Mouse (Mus musculus) MEL (cell line): ENCODE measurements around the gene Eef1g. TPM values are rescaled to one million over a fixed set of nuclear protein-coding genes. Genes with fewer than 3 reads are reported as not detected.
A peak's percentile ranks its signal among the peaks of the same experiment; 100 is the strongest.

Source experiments
- DNase-seq: peaks from one replicate; pipeline ENCODE4 v3.0.0; 2011; ENCODE audit warnings: low read depth, low spot score
- H3K27ac ChIP-seq: 2 replicates; pipeline ENCODE4 v1.5.1; 2012; ENCODE audit warnings: low read depth, mild to moderate bottlenecking, control low read depth, low read length, moderate library complexity; ENCODE audit not compliant: control insufficient read depth
- H3K27me3 ChIP-seq, 2 experiments: fragments of 150-350 bp in 1 of 2; sonication (generic) in 1 of 2; 2 replicates each; pipeline ENCODE4 v1.6.1; 2012; ENCODE audit warnings: low read length in 2 of 2, mild to moderate bottlenecking in 2 of 2, improper control_type of control experiment in 1 of 2, moderate library complexity in 1 of 2; ENCODE audit not compliant: insufficient read depth in 2 of 2, control insufficient read depth in 1 of 2
- H3K36me3 ChIP-seq, 2 experiments: 2 replicates each; pipeline ENCODE4 v1.6.1; 2012 to 2014; ENCODE audit warnings: low read length in 2 of 2, improper control_type of control experiment in 1 of 2, inconsistent platforms in 1 of 2, mild to moderate bottlenecking in 1 of 2; ENCODE audit not compliant: insufficient read depth in 2 of 2, control insufficient read depth in 1 of 2
- H3K4me1 ChIP-seq, 2 experiments: fragments of 150-350 bp in 1 of 2; sonication (generic) in 1 of 2; 2 replicates each; pipeline ENCODE4 v1.6.1; 2012; ENCODE audit warnings: low read length in 2 of 2, improper control_type of control experiment in 1 of 2, mild to moderate bottlenecking in 1 of 2; ENCODE audit not compliant: insufficient read depth in 2 of 2, control insufficient read depth in 1 of 2
- H3K4me3 ChIP-seq, 2 experiments: fragments of 150-350 bp in 1 of 2; sonication (generic) in 1 of 2; 2 replicates each; pipeline ENCODE4 v1.5.1; 2012; ENCODE audit warnings: low read depth in 2 of 2, low read length in 2 of 2, mild to moderate bottlenecking in 2 of 2, moderate library complexity in 2 of 2, control low read depth in 1 of 2, improper control_type of control experiment in 1 of 2; ENCODE audit not compliant: control insufficient read depth in 1 of 2, insufficient read depth in 1 of 2
- H3K79me2 ChIP-seq: 2 replicates; pipeline ENCODE4 v1.6.1; 2012; ENCODE audit warnings: mild to moderate bottlenecking, low read length, moderate library complexity; ENCODE audit not compliant: control insufficient read depth, poor library complexity, insufficient read depth
- H3K9ac ChIP-seq: 2 replicates; pipeline ENCODE4 v1.6.1; 2012; ENCODE audit warnings: low read depth, mild to moderate bottlenecking, control low read depth, low read length, moderate library complexity; ENCODE audit not compliant: control insufficient read depth, poor library complexity, severe bottlenecking
- H3K9me3 ChIP-seq: fragments of 150-350 bp; sonication (generic); replicated peaks from 2 replicates; pipeline ENCODE4 v1.6.1; 2012; ENCODE audit warnings: mild to moderate bottlenecking, low read length, improper control_type of control experiment, moderate library complexity; ENCODE audit not compliant: insufficient read depth
- BHLHE40 ChIP-seq: IDR thresholded peaks from 2 replicates; pipeline ENCODE4 v1.6.1; 2012; ENCODE audit warnings: low read depth, mild to moderate bottlenecking, inconsistent platforms, low read length, improper control_type of control experiment, borderline replicate concordance
- CHD2 ChIP-seq: IDR thresholded peaks from 2 replicates; pipeline ENCODE4 v1.6.1; 2011; ENCODE audit warnings: low read length, improper control_type of control experiment
- CTCF ChIP-seq, 3 experiments: IDR thresholded peaks in 2 of 3; conservative IDR thresholded peaks in 1 of 3; 2 replicates each; pipeline ENCODE4 v1.5.1; 2011 to 2012; ENCODE audit warnings: low read length in 3 of 3, low read depth in 2 of 3, mild to moderate bottlenecking in 2 of 3, improper control_type of control experiment in 1 of 3, inconsistent platforms in 1 of 3, mixed read lengths in 1 of 3, moderate library complexity in 1 of 3; ENCODE audit not compliant: control insufficient read depth in 1 of 3, insufficient read depth in 1 of 3, poor library complexity in 1 of 3, severe bottlenecking in 1 of 3
- ETS1 ChIP-seq: IDR thresholded peaks from 2 replicates; pipeline ENCODE4 v1.6.1; 2012; ENCODE audit warnings: low read depth, mild to moderate bottlenecking, inconsistent platforms, low read length, improper control_type of control experiment, moderate library complexity
- GABPA ChIP-seq: IDR thresholded peaks from 2 replicates; pipeline ENCODE4 v1.6.1; 2012; ENCODE audit warnings: low read depth, mild to moderate bottlenecking, inconsistent platforms, low read length, improper control_type of control experiment, moderate library complexity
- JUND ChIP-seq: IDR thresholded peaks from 2 replicates; pipeline ENCODE4 v1.6.1; 2011; ENCODE audit warnings: low read depth, mild to moderate bottlenecking, improper control_type of control experiment, low read length
- MAZ ChIP-seq: IDR thresholded peaks from 2 replicates; pipeline ENCODE4 v1.6.1; 2012; ENCODE audit warnings: low read depth, mild to moderate bottlenecking, inconsistent platforms, low read length, improper control_type of control experiment
- MXI1 ChIP-seq: IDR thresholded peaks from 2 replicates; pipeline ENCODE4 v1.6.1; 2011; ENCODE audit warnings: mild to moderate bottlenecking, low read depth, low read length, improper control_type of control experiment
- MYC ChIP-seq: IDR thresholded peaks from 2 replicates; pipeline ENCODE4 v1.6.1; 2011; ENCODE audit warnings: low read depth, mild to moderate bottlenecking, low read length, improper control_type of control experiment, moderate library complexity
- RCOR1 ChIP-seq: IDR thresholded peaks from 2 replicates; pipeline ENCODE4 v1.6.1; 2012; ENCODE audit warnings: low read depth, mild to moderate bottlenecking, inconsistent platforms, low read length, improper control_type of control experiment
- SIN3A ChIP-seq: IDR thresholded peaks from 2 replicates; pipeline ENCODE4 v1.6.1; 2012; ENCODE audit warnings: low read length, improper control_type of control experiment, inconsistent platforms
- UBTF ChIP-seq: IDR thresholded peaks from 2 replicates; pipeline ENCODE4 v1.6.1; 2012; ENCODE audit warnings: low read depth, mild to moderate bottlenecking, inconsistent platforms, low read length, improper control_type of control experiment, moderate library complexity, borderline replicate concordance; ENCODE audit not compliant: insufficient read depth
- USF1 ChIP-seq: IDR thresholded peaks from 2 replicates; pipeline ENCODE4 v1.6.1; 2014; ENCODE audit warnings: low read depth, mild to moderate bottlenecking, inconsistent platforms, low read length, improper control_type of control experiment, moderate library complexity
- ZKSCAN1 ChIP-seq: IDR thresholded peaks from 2 replicates; pipeline ENCODE4 v1.6.1; 2012; ENCODE audit warnings: low read depth, mild to moderate bottlenecking, inconsistent platforms, low read length, improper control_type of control experiment, moderate library complexity
- polyA plus RNA-seq, 2 experiments: library from polyadenylated mRNA; stranded (reverse) in 1 of 2; unstranded in 1 of 2; fragments of >175 nt in 1 of 2; fragments of >200 nt in 1 of 2; gene quantifications; 2 replicates each; pipeline versions ENCODE4 v1.2.1 to v1.2.4; 2012; ENCODE audit warnings: low replicate concordance in 2 of 2, low read depth in 1 of 2; ENCODE audit not compliant: insufficient read length in 2 of 2, insufficient read depth in 1 of 2, missing spikeins in 1 of 2
- total RNA-seq: library from RNA; depleted of rRNA; stranded (reverse); fragments of 300-350 nt; gene quantifications from 2 replicates; pipeline ENCODE4 v1.2.3, GENCODE M21; 2012

The Eef1g gene
- total and polyA plus RNA-seq, 3 experiments, result 1,362 to 1,817 (median 1,691) TPM

DNA sequence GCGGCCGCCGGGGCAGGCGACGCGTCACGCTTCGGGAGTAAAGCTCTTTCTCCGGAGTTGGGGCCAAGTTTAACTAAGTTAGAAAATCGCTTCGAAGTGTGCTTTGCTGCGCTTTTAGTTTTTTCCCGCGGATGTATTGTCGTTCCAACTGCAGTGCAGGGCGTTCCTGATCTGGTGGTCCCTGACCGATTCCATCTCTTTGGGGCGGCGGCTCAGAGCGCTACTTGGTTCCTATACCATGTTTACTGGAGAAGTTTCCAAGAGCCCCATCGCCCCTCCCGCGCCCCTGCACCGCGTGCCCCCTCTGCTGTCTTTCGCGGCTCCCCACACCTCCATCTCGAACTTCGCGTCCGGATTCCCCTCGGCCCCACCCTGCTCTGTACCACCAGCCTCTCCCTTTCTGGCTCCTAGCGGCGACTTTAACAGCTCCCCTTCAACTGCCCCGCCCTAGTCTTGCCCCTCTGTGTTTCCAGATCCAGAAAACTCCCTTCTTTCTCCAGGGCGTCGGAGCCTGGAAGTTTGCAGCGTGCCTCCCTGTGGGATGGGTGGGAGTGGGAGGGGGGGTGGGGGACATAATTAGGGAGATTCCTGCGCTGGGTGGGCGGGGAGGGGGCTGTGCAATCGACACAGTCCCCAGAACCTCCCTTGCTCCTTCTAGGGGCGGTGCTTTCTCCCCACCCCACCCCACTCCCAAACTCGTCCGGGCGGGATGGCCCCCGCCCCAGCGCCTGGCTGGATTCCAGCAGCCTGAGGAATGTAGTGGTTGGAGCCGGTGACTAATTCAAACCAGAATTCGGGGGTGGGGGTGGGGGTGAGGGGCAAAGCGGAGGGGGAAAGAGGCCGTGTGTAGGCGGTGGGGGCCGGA lies 23.0 kb downstream of the Eef1g start:
- peak overlapping the region; percentile 45 to 67 for H3K4me3 ChIP-seq
- H3K36me3 ChIP-seq, result peaks cover 0 to 4% of the 10 kb centered on the region in 2 experiments; a peak in 1 of 4 replicates
- TF ChIP-seq SIN3A, result 0 out of 2 replicates have a peak, but pooled peaks have one; percentile 52
- TF ChIP-seq MAZ, result 0 out of 2 replicates have a peak, but pooled peaks have one; percentile 38
- 0 out of 6 replicates have a peak, but pooled peaks of 1 of the 3 experiments have one; percentile 2 for TF ChIP-seq CTCF (IDR thresholded peaks at IDR 0.05 in 2 of 3, conservative IDR thresholded peaks at IDR 0.05 in 1 of 3; ENCODE audit: control insufficient read depth in 1 of 3, insufficient read depth in 1 of 3, low read depth in 2 of 3, low read length in 3 of 3, poor library complexity in 1 of 3, severe bottlenecking in 1 of 3)
- TF ChIP-seq GABPA, result no peak
- TF ChIP-seq, all 39 proteins: peak for 3
- H3K4me1 ChIP-seq, result peaks cover 4 to 13% of the 10 kb centered on the region in 2 experiments
- no peaks in the 10 kb centered on the region; a peak in 1 of 4 replicates for H3K27me3 ChIP-seq
- DNase-seq, result peak; percentile 58
- H3K27ac ChIP-seq, result no peak overlapping the region
- H3K9me3 ChIP-seq, result no peaks in the 10 kb centered on the region
- H3K9ac ChIP-seq, result peak overlapping the region; percentile 55
- no peaks in the 10 kb centered on the region for H3K79me2 ChIP-seq

DNA sequence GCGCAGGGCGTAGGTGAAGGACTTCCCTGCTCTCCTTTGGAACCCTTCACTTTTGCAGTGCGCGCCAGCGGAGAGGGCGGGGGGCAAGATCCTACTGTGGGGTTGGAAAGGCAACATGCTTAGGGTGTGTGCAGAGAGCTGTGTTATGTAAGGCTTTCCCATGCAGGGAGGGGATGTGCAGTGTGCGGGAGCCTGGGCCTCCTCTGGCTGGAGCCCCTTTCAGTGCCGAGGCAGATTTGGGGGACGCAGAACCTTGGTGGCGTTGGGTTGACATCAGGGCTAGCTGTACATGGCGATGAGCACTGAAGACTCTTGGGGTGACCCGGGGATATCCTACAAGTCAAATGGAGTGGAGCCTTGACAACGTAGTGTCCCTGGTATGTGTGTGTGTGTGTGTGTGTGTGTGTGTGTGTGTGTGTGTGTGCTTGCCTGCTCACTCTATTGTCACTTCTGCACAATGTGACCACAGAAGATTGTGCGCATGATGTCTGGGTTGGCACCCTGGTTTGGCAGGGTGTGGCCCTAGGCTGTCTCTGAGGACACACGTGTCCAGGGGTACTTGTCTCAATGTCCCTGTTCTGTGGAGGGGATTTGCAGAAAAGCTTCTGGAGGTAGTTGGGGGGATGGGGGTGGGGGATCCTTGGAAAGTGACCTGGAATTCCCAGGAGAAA lies 23.7 kb downstream of the Eef1g start:
- Histone ChIP-seq H3K4me1 (peaks cover 4 to 12% of the 10 kb centered on the region in 2 experiments), H3K27me3 (no peaks in the 10 kb centered on the region; a peak in 1 of 4 replicates), H3K4me3 (peak overlapping the region; percentile 18 to 24; a peak in 3 of 4 replicates), H3K9ac (peak overlapping the region; percentile 8), H3K36me3 (peaks cover 0 to 4% of the 10 kb centered on the region in 2 experiments; a peak in 1 of 4 replicates), H3K9me3 (no peaks in the 10 kb centered on the region), H3K27ac (no peak overlapping the region), H3K79me2 (no peaks in the 10 kb centered on the region)
- TF ChIP-seq ZKSCAN1 (no peak), USF1 (0 out of 2 replicates have a peak, but pooled peaks have one; percentile 11)
- DNase-seq, result peak; percentile 41

DNA sequence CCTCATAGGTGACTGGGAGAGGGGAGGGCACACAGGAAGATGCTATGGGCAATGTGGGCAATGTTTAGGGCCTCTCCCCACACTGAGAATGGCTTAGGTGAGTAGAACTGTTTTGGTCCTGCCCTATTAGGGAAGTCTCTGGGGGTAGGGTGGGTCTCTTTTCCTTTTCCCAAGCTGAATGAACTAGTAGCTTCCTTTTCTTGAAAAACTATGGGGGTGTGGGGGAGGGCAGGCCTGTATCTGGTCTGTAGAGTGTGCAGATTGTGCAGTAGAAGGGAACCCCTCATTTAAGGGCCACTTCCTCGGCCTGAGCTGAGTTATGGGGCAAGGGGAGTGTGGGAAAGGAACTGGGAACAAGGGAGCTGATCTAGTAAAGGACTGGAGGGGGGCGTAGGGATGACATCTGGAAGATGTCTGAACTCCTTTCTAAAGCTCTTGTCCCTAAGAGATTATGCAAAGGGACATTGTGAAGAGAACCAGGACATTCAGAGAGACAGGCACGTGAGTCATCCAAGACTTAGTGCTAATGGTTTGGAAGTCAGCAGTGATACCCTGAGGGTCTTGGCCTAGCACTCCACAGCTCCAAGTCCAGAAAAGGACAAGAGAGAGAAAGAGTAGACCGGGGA lies 24.5 kb downstream of the Eef1g start:
- Histone ChIP-seq H3K79me2 (no peaks in the 10 kb centered on the region), H3K4me3 (no peak overlapping the region), H3K36me3 (peaks cover 0 to 4% of the 10 kb centered on the region in 2 experiments; a peak in 1 of 4 replicates), H3K9ac (no peak overlapping the region), H3K27me3 (no peaks in the 10 kb centered on the region; a peak in 1 of 4 replicates), H3K9me3 (no peaks in the 10 kb centered on the region), H3K27ac (no peak overlapping the region), H3K4me1 (peaks cover 4 to 12% of the 10 kb centered on the region in 2 experiments)
- TF ChIP-seq MXI1 (no peak), ZKSCAN1 (no peak), ETS1 (no peak), MYC (no peak), JUND (no peak), CHD2 (no peak), RCOR1 (no peak), BHLHE40 (no peak), UBTF (no peak)
- no peak for DNase-seq
